Mouse (Mus musculus): ENCODE data around the gene Ikbkg.

DNA sequence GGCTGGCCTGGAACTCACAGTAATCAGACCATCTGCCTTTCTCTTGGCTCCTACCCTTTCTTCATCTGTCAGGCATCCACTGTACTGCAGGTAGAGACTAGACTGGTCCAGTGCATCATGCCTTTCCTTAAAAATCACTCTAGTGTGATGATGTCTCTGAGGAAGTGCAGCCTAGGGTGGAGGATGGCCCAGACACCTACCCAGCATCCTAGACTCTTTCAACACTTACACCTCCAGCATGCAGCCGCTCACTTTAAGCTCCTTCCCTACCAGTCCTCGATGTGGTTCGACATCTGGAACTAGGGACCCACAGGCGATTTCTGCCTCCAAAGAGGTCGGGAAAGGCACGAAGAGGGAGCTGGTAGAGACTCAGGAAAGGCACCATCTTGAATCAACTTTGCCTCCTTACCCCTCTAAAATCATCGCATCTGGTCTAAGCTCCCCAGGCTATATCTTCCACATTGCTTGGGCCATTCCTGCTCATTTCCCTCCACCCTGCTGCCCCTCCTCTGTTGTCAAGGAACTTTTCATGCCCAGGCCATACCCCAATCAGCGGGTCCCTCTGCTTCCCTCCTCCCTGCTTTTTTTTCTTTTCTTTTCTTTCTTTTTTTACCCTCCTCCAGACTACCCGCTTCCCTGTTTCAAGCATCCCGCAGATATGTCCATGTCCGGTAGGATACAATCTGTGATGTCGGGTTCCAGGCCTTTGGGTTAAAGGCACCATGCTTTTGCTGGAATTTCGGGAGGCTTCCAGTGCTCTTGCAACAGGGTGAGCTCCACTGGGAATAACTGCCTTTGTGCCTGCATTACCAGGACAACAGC, 40.2 kb upstream of the Ikbkg start:
- TF ChIP-seq CTCF (IDR thresholded peaks at IDR 0.05; ENCODE audit: low read depth) (no peak), EP300 (IDR thresholded peaks at IDR 0.05; ENCODE audit: low read depth) (no peak)

All from heart, postnatal 0 days (tissue).